Mouse (Mus musculus): Measurements from ENCODE around the gene Tgds.
"Not testable (repeated sequence)": the region's sequence is repeated elsewhere in the genome, so short reads cannot be mapped to it uniquely, and the experiment has no call there.

Gene Tgds

GRCm38 (mm10) chr14:118132642-118132977 is at the start of gene Tgds:
Gene Tgds, minus strand, starts transcription at chr14:118132755.
- DNase-seq = peak; percentile 99

- peak; percentile 54 for DNase-seq
These were observed 48.2 kb upstream of the Tgds start for GRCm38 (mm10) chr14:118180711-118181177.

GRCm38 (mm10) chr14:118180117-118180557 is 47.6 kb upstream of the Tgds start:
- DNase-seq = peak; percentile 34

DNA sequence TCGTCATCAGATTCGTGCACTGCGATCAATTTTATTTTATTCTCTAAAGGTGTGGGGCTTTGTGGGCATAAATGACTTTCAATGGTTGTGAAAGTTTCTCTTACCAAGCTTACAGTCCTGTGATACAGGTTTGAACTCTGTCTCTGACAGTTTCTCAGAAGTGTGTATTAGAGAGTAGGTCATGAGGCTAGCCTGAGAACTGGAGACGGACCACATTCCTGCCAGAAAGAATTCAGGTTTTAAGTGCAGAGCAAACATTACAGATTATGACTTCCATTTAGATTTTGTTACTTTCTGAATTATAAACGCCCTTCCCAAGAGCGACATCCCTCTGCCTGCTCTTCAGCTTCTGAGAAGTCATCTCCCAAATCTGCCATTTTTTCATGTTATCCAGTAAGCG is 47.1 kb upstream of the Tgds start:
- DNase-seq = no peak

- no peak for DNase-seq
These were observed 46.7 kb upstream of the Tgds start for GRCm38 (mm10) chr14:118179251-118179650.

DNA sequence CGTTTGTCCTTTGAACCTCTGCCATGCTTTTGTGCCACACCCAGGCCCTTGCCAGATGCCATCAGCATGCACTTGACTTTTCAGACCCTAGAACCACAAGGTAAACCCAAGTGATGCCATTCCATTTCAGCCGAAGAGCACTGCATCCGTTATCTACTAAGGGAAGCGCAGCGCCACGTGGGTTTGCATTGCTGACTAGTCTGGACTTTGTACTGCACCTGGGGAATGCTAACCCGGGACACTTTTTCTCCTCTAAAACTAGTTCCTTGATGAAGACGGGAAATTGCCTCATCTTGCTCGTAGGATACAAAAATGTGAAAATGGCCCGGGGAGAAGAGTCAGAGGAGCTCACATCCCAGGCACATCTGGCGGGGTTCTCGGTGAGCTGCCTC is 43.1 kb upstream of the Tgds start:
- no peak for DNase-seq

DNA sequence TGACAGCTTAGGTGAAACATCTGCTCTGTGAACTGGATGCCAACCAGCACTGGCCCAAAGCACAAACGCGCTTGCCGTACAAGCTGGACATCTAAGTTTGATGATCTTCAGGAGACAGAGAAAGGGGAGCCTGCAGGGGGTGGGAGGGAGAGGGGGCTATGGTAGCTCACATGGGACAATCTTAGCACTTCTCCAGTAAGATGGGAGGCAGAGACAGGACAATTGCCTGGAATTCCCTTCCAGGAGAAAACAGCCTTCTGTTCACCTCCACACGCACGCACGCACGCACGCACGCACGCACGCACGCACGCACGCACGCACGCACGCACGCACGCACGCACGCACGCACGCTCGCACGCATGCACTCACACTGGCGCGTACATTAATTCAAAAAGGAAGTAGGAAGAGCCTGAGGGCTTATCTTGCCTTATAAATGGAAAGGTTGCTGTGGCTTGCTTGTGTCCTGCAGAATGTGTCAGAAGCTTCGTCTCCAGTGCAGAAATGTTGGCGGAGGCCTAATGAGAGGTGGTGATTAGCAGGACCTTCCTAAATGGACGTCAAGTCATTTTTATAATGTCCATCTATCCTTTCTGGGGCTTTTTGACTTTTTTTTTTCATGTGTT is 42.6 kb upstream of the Tgds start:
- no peak for DNase-seq

GRCm38 (mm10) chr14:118173590-118174203 is 41.1 kb upstream of the Tgds start:
- no peak for DNase-seq

- DNase-seq = no peak
These were observed 36.2 kb upstream of the Tgds start for GRCm38 (mm10) chr14:118168776-118169175.

- DNase-seq = peak; percentile 43
These were observed 30.1 kb upstream of the Tgds start for GRCm38 (mm10) chr14:118162640-118163039.

- no peak for DNase-seq
These were observed 29.2 kb upstream of the Tgds start for GRCm38 (mm10) chr14:118161751-118162150.

GRCm38 (mm10) chr14:118157146-118157545 is 24.6 kb upstream of the Tgds start:
- peak; percentile 27 for DNase-seq

DNA sequence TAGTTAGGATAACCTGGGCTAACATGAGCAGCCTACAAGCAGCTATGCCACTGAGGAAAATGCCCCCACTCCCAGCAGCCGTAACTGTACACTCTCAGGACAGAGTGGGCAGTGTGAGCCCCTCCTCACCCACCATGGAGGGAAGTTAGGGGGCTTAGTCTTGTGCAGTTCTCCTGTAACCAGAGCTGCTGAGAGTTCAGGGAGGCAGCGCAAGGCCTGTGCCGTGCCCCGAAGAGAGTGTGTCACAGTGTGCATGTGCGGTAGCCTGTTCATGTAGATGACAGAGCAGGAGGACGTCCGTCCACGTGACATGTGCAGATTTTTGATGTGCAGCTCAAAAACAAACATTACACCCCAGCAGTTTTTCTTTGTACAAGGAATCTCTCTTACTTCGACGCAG is 24.2 kb upstream of the Tgds start:
- DNase-seq = no peak

- not testable (repeated sequence) for DNase-seq
These were observed 23.5 kb upstream of the Tgds start for GRCm38 (mm10) chr14:118156056-118156455.

DNA sequence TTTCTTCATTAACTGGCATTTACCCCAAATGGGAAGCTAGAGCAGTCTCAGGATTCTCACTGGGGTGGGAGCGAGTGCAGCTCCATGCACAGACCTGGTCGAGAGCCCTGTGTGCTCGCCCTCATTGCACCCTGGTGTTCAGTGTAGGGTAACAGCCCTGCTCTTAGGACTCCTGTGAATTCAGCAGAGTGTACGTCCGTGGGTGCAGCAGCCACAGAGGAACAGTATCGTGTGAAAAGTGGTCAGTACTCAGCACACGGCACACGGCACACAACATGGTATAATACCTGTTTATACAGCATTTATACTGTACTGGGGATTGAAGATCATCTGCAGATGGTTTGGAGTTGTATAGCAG is 19.7 kb upstream of the Tgds start:
- no peak for DNase-seq

DNA sequence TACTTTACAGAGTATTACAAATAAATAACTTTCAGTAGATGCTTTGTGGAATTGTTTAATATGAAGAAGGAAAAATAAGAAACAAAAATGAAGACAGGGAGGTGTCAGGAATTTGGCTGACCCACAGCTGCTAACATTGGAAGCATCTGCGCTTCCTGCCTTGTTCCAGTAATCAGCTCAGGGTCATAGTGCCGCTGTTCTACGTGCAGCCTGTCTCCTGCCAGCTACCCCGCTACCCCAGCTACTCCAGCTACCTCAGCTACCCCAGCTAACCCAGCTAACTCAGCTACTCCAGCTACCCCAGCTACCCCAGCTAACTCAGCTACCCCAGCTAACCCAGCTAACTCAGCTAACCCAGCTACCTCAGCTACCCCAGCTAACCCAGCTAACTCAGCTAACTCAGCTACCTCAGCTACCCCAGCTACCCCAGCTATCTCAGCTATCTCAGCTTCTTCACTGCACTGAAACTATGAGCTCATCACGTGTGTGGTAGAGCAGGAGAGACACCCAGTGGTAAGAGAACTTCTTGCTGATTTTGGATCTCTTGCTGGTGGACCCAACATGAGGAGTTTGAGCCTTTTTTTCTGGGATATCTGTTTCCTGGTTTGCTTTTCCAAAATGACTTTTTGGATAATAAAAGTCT is 19.2 kb upstream of the Tgds start:
- no peak for DNase-seq

DNA sequence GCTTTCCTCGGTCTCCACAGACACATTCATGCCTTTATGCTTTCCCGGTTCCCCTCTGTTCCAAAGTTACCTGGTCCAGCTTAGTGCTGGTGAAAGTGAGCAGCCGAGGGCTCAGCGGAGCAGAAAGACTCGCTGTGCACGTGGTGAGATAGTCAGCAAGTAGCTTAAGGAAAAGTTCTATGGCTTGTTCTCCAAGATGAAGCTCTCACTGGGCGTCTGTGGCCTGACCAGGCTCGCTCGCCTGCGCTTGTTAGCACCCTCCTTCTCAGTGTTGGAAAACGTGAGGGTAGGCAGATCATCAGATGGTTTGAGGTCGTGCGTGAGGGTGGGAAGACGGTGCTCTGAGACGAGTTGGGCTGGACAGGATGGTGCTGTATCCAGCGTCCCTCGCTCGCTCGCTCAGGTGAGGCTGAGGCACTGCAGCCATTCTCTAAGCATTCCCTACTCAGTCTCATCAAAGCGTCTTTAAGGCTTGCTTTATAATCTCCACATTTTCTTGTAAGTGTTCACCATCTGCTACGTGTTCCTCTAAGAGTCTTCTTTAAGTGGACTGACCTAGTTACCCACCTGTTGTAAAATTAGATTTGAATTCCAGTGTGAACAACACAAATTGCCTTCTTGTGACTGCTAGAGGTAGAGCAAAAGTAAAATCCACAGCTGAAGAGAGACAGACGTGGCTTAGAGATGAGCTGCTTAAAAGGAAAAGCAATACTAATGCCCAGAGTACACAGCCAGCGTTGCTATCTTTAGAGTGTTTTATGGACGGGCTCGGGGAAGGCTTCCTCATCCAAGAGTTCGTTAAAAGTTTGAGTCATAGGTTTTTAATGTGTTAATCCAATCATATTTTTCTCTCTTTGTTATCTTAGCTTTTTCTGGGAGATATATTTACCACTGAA is 18.3 kb upstream of the Tgds start:
- DNase-seq = no peak

DNA sequence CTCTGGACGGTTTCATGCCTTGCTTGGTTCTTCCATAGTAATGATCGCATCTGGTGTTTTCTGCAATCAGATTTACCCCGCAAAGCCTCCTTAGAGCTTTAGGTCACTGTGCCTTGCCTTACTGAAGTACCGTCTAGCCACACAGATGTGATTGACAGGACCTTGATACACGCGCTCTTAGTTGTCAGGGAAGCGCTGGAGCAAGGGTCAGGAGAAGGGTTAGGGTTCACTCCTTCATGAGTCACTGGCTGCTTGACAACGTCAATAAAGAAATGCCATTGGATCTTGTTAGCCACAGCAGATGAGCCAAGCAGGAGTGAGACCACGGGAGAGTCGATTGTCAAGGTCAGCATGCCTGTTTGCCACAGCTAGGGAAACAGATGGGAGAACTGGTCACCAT is 16.0 kb upstream of the Tgds start:
- DNase-seq = no peak

DNA sequence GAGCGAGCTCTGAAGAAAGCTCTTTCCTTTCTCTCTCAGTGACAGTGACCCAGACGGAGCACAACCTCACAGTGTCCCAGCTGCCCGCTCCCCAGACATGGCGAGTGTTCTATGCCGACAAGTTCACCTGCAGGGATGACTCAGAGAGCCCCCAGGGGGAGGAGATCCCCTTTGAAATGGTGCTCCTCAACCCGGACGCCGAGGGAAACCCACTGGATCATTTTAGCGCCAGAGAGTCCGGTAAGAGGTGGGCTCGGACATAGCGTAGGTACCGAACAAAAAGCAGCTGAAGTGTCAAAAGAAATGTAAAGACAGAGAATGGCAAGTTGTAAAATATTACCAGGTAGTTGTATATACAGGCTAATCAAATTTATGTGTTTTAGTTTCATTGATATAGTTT is 15.5 kb upstream of the Tgds start:
- DNase-seq = no peak

DNA sequence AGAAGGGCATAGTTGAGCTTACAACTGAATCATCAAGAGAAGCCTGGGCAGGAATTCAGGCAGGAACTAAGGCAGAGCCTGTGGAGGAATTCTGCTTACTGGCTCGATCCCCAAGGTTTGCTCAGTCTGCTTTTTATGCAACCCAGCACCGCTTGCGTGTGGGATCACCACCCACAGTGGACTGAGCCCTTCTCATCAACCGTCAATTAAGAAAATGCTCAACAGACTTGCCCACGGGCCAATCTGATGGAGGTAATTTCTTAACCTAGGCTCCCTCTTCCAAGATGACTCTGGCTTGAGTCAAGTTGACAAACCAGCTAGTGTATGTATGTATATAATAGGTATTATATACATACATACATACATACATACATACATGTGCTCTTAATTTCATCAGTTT is 9.7 kb upstream of the Tgds start:
- no peak for DNase-seq

DNA sequence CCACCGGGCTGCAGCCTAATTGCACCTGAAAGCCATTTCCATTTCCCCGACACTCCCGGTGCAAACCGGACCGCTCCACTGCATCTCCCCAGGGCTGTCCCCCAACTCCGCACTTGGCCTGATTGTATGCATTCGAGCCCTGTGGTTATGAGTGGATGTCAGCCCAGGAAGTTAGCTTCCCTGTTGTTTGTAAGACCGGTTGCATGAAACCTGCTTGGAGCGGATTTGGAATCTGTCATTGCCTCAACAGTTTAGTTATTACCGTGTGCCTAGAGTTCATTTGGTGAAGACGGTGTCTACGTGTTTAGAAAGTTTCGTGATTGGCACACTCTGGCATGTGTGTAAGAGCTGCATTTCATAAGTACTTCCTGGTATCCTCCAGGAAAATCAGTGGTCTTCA is 4.9 kb upstream of the Tgds start:
- DNase-seq = no peak

DNA sequence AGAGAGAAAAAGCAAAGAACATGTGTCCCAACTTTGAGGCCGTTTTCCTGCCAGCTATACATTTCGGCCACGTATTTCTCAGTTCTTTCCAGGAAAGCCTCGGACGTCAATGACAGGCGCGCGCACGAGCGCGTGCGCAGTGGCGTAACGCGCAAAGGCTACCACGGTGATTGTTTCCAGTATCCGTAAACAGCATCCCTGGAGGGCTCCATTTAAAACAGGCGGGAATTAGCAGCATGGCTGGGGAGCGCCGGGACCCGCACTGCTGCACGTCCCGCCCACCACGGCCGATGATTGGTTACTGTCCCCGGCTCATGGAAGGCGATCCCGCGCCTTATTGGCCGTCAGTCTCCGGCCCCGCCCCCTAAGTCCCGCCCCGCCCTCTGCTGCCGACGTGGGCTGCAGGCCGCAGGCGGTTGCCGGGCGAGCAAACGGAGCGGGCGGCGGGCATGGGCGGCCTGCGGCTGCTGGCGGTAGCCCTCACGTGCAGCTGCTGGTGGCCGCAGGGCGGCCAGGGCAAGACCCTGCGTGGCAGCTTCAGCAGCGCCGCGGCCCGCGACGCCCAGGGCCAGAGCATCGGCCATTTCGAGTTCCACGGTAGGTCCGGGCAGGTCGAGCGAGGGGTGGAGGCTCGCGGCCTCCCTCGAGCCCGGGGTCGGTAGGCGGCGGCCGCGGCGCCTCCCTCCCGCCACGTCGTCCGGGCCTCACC is 4.3 kb upstream of the Tgds start, which contains the start of gene Gpr180:
Gpr180 (plus strand) TSS at position 415 of the 709 bp plus-strand sequence.
- peak; percentile 97 for DNase-seq

All from right cerebral cortex, adult 18-20 months (tissue).